Comparison of ENCODE assay signal across 9 mouse cellular contexts in genomic region chr7:96400411-96400810, GRCm38 (mm10).
DNase-seq lines count a peak whose midpoint lies in the region; ATAC-seq lines count a peak whose summit lies in the region.
"Had no signal": no experiment of that assay in that cellular context is flagged by ENCODE, and none has a peak within 500 bp of the region (broad histone marks: within the 10 kb centered on the region; RNA-seq: fewer than 3 reads in every experiment).

No protein-coding gene starts in this region.

- H3K36me3 ChIP-seq in limb, embryonic 12.5 days, result no peaks in the 10 kb centered on the region
- H3K36me3 ChIP-seq in limb, embryonic 10.5 days, result no peaks in the 10 kb centered on the region
- H3K36me3 ChIP-seq in hindbrain, embryonic 14.5 days (replicated peaks; ENCODE audit: control insufficient read depth, insufficient read depth), result no peaks in the 10 kb centered on the region
- H3K36me3 ChIP-seq in midbrain, embryonic 14.5 days (ENCODE audit: control insufficient read depth, insufficient read depth, low read length), result no peaks in the 10 kb centered on the region

- H3K9me3 ChIP-seq in limb, embryonic 12.5 days, result no peaks in the 10 kb centered on the region
- H3K9me3 ChIP-seq in limb, embryonic 10.5 days (replicated peaks), result no peaks in the 10 kb centered on the region
- H3K9me3 ChIP-seq in hindbrain, embryonic 14.5 days (ENCODE audit: control insufficient read depth, low read length), result no peaks in the 10 kb centered on the region
- H3K9me3 ChIP-seq in midbrain, embryonic 14.5 days (ENCODE audit: control insufficient read depth, low read length), result no peaks in the 10 kb centered on the region

- H3K27ac ChIP-seq in limb, embryonic 12.5 days, result 0 out of 2 replicates have a peak overlapping the region, but pooled peaks have one; percentile 41
- no peak overlapping the region for H3K27ac ChIP-seq in limb, embryonic 10.5 days
- no peak overlapping the region for H3K27ac ChIP-seq in hindbrain, embryonic 14.5 days
- H3K27ac ChIP-seq in midbrain, embryonic 14.5 days (replicated peaks; ENCODE audit: low read depth, low read length), result no peak overlapping the region
- H3K27ac ChIP-seq: liver, embryonic 14.5 days had no signal

- no peak for ATAC-seq in limb, embryonic 12.5 days (ENCODE audit: insufficient number of reproducible peaks, insufficient read depth, low FRiP score, low TSS enrichment, low read depth)
- peak; percentile 84 for ATAC-seq in hindbrain, embryonic 14.5 days (ENCODE audit: low FRiP score)
- ATAC-seq in midbrain, embryonic 14.5 days (ENCODE audit: low FRiP score, low TSS enrichment), result peak; percentile 62; the same call in 1 of the 2 replicates
- no peak for ATAC-seq in monocyte, adult 5-6 weeks (replicated peaks; ENCODE audit: insufficient number of reproducible peaks, low FRiP score, low TSS enrichment, poor library complexity, severe bottlenecking)
- ATAC-seq in megakaryocyte, adult 5-6 weeks (ENCODE audit: poor library complexity, severe bottlenecking), result no peak

- WGBS in limb, embryonic 12.5 days, result 74% methylated on average over 11 of the region's 11 CpGs
- 74% methylated on average over 11 of the region's 11 CpGs for WGBS in limb, embryonic 10.5 days
- 18% methylated on average over 11 of the region's 11 CpGs for WGBS in hindbrain, embryonic 14.5 days
- 25% methylated on average over 11 of the region's 11 CpGs for WGBS in midbrain, embryonic 14.5 days

- no peak overlapping the region for H3K4me2 ChIP-seq in limb, embryonic 12.5 days
- no peak overlapping the region for H3K4me2 ChIP-seq in hindbrain, embryonic 14.5 days (replicated peaks)
- no peak overlapping the region for H3K4me2 ChIP-seq in midbrain, embryonic 14.5 days (ENCODE audit: low read length)

- no peaks in the 10 kb centered on the region for H3K27me3 ChIP-seq in limb, embryonic 12.5 days
- no peaks in the 10 kb centered on the region for H3K27me3 ChIP-seq in limb, embryonic 10.5 days (ENCODE audit: low read depth, poor library complexity, severe bottlenecking)
- no peaks in the 10 kb centered on the region for H3K27me3 ChIP-seq in hindbrain, embryonic 14.5 days (ENCODE audit: control insufficient read depth, insufficient read depth, low read length)
- no peaks in the 10 kb centered on the region for H3K27me3 ChIP-seq in midbrain, embryonic 14.5 days (ENCODE audit: control insufficient read depth, insufficient read depth, low read length)

- H3K9ac ChIP-seq in limb, embryonic 12.5 days (replicated peaks), result no peak overlapping the region
- no peak overlapping the region for H3K9ac ChIP-seq in hindbrain, embryonic 14.5 days
- H3K9ac ChIP-seq in midbrain, embryonic 14.5 days (replicated peaks; ENCODE audit: low read length), result no peak overlapping the region
- H3K9ac ChIP-seq: liver, embryonic 14.5 days had no signal

- DNase-seq in embryo, embryonic 10 days (ENCODE audit: low spot score), result peak; percentile 63
- DNase-seq in embryo, embryonic 9.5 days (ENCODE audit: extremely low spot score), result no peak
- no peak for DNase-seq in limb, embryonic 10.5 days (ENCODE audit: low spot score)
- no peak for DNase-seq in hindbrain, embryonic 14.5 days (ENCODE audit: low spot score)
- peak; percentile 53 for DNase-seq in midbrain, embryonic 14.5 days

- H3K4me3 ChIP-seq in limb, embryonic 12.5 days (replicated peaks), result no peak overlapping the region
- H3K4me3 ChIP-seq in limb, embryonic 10.5 days, result no peak overlapping the region
- no peak overlapping the region for H3K4me3 ChIP-seq in hindbrain, embryonic 14.5 days (replicated peaks; ENCODE audit: low read length)
- H3K4me3 ChIP-seq in midbrain, embryonic 14.5 days (replicated peaks; ENCODE audit: low read depth, low read length), result no peak overlapping the region

- H3K4me1 ChIP-seq in limb, embryonic 12.5 days (replicated peaks), result 0 out of 2 replicates have a peak, but pooled peaks cover 9% of the 10 kb centered on the region
- no peaks in the 10 kb centered on the region for H3K4me1 ChIP-seq in limb, embryonic 10.5 days
- H3K4me1 ChIP-seq in hindbrain, embryonic 14.5 days (replicated peaks; ENCODE audit: control insufficient read depth, insufficient read depth, low read length), result no peaks in the 10 kb centered on the region
- H3K4me1 ChIP-seq in midbrain, embryonic 14.5 days (ENCODE audit: control insufficient read depth, insufficient read depth, low read length), result 0 out of 2 replicates have a peak, but pooled peaks cover 5% of the 10 kb centered on the region

Comparison
In these comparisons a context has a peak if more than half of its experiments do, and no peak if none do; other contexts are left out.
1. DNase-seq: peak in embryo, embryonic 10 days (single experiment) and midbrain, embryonic 14.5 days (single experiment); none in embryo, embryonic 9.5 days (single experiment), limb, embryonic 10.5 days (single experiment) and hindbrain, embryonic 14.5 days (single experiment).
2. ATAC-seq: peak in hindbrain, embryonic 14.5 days (single experiment) and midbrain, embryonic 14.5 days (single experiment); none in limb, embryonic 12.5 days (single experiment), monocyte, adult 5-6 weeks (single experiment) and megakaryocyte, adult 5-6 weeks (single experiment).